Mouse (Mus musculus) inflammation-experienced regulatory T-cells, adult 6 months (primary cell): ENCODE results near the gene Fem1b. TPM values are rescaled to one million over a fixed set of nuclear protein-coding genes. Genes with fewer than 3 reads are reported as not detected.
"Not testable (repeated sequence)": the region's sequence is repeated elsewhere in the genome, so short reads cannot be mapped to it uniquely, and the experiment has no call there.

Source experiments
- ATAC-seq: one replicate; pipeline ENCODE4 v1.8.0; 2017
- polyA plus RNA-seq, 3 experiments: library from polyadenylated mRNA; unstranded; fragments of 100-300 nt; shearing (Covaris generic); gene quantifications; one replicate each; pipeline ENCODE4 v1.2.1; 2017

Gene Fem1b
- polyA plus RNA-seq = 1 to 10 TPM; 3.8 to 4.1 (median 4.1) TPM

GRCm38 (mm10) chr9:62811516-62812121 is at the start of gene Fem1b:
TSS of gene Fem1b (minus strand) at chr9:62811934.
- peak; percentile 87 for ATAC-seq

DNA sequence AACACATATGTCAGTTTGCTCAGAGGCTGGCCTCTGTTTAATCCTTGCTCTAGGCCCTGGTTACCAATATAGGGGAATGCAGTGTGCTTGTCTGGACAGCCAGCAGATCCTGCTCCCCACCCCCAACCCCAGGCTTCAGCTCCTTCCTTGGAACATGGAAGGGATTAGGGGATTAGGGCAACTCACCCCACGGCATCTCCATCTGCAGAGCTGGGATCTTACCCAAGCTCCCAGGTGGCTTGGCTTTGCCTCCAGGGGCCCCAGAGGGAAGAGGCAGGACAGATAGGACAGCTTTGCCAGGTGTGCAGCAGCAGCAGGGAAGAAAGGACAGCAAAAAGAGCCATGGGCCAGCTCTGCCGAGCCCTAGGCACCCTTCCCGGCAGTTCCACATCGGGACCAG is 49.1 kb upstream of the Fem1b start:
- ATAC-seq = no peak

DNA sequence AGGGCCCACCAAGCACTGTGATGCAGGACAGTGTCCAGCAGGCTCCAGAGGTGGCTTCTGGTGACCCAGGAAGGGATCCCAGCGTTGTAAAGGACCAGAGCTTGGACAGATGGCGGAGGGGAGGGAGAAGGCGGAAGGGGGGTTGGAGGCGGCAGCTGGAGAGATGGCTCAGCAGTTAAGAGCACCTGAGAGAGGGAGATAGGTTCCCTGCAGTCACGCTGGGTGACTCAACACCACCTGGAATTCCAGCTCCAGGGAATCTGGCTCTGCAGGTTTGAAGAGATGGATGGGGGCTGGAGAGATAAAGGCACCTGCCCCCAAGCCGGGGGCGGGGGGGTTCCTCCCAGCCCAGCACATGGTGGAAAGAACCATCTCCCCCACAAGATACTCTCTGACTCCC is 48.4 kb upstream of the Fem1b start:
- not testable (repeated sequence) for ATAC-seq

GRCm38 (mm10) chr9:62858266-62859019 is 46.7 kb upstream of the Fem1b start:
- no peak for ATAC-seq

DNA sequence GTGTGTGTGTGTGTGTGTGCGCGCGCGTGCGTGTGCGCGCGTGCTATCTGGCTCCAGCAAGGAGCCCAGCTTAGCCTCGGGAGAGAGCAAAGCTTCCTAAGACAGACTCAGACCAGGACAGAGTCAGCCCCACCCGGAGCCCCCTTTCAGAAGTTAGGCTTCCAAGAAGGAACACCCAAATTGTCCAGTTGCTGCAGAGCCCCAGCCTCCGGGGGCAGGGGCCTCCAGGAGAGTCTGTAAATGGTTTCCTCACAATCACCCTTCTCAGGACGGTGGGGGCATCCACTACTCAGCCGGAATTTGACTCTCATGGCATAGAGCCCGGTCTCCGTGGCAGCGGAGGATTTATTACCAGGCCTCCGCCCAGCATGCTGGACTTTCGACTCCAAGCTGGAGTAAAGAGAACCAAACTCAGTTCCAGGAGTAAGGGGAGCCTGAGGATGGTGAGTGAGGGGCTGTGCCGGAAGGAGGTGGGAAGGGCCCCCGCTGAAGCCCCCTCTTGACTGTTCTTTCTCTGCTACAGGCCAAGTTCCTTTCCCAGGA is 46.1 kb upstream of the Fem1b start, which contains the start of gene Calml4:
Calml4 (plus strand) TSS at position 362 of the 543 bp plus-strand sequence.
- ATAC-seq = no peak

DNA sequence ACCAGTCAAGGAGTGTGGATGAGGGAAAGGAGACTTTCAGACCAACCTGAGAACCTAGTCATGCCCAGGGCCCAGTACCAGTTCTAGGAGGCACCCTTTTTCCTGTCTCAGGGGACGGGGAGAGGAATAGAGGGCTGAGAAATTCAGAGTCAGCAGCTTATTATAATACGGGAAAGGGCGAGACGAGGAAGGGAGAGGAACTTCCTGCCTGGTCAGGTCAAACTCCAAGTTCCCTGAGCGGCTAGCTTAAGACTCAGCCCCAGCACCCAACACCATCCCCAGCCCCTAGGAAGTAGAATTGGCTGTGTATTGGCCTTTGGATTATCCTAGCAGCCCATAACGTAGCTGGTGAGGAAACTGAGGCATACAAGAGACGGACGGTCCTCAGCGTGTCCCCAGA is 45.5 kb upstream of the Fem1b start:
- ATAC-seq = no peak

DNA sequence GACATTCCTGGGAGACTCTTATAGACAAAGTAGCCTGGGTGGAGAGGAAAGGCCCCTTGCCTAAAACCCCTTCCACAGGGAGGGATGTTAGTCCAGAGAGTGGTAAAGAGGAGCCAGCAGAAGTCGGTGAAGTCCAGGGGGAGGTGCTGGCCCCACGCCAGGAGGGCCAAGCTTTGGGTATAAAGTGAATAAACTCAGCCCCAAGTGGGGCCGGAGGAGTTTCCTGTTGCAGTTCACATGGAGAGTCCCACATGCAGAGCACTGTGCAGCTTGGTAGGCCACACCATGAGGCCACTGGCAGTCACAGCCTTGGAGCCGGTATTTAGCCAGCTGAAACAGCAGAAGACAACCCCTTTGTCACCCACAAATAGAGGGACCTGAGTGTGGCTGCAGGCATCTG is 42.7 kb upstream of the Fem1b start:
- ATAC-seq = no peak

DNA sequence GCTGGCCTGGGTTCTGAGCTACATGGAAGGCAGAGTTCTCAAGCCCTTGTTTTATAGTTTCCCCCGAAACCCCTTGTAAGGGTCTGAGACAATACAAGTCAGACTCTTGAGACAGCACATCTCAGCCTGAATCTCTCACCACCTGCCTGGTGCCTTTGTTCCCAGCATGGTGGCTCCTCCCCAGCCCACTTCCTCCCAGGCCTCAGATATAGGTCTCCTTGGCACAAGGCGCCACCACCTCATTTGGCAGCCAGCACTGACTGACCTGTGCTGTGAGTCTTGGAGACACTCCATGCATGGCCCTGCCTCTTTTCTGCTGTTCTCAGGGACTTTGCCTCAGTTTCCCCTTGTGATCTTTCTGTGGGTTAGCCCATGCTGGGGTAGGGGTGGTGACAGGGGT is 39.8 kb upstream of the Fem1b start:
- ATAC-seq = no peak

DNA sequence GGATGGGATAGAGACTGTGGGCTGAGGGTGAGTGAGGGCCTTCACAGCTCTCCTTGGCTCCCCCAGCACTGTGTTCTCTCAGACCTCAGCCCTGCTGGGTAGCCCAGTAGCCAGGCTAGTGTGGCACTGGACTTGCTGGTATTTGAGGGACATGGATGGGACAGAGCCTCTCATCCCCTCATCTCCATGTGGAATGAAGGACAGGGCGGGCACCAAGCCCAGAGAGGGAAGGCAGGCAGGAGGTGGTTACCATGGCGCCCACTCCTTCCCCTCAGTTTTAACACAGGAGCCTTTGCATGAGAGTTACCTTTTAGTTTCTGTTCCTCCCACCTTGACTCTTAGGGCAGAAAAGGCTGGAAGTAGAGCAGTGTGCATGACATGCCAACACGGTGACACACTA is 36.9 kb upstream of the Fem1b start:
- no peak for ATAC-seq

DNA sequence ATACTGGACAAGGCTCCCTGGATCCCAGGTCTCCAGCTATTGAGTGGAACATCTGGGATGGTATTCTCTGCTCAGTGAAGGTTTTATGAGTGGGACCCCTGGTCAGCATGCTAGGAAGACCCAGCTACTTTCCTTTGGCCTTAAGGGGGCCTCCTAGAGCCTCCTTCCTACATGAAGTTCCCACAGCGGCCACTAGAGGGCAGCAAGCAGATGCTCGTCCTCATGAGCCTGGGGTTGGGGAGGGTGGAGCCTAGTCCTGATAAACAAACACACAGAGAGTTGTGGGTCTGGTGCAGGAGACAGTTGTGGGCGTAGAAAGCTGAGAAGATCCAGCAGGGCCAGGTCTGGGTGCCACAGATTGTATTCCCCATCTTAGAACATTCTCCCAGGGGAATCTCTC is 36.0 kb upstream of the Fem1b start:
- ATAC-seq = peak; percentile 78

GRCm38 (mm10) chr9:62844461-62844860 is 32.7 kb upstream of the Fem1b start:
- no peak for ATAC-seq

- no peak for ATAC-seq
These were observed 31.8 kb upstream of the Fem1b start for GRCm38 (mm10) chr9:62843356-62844024.

GRCm38 (mm10) chr9:62839172-62839770 is 27.5 kb upstream of the Fem1b start:
- no peak for ATAC-seq

DNA sequence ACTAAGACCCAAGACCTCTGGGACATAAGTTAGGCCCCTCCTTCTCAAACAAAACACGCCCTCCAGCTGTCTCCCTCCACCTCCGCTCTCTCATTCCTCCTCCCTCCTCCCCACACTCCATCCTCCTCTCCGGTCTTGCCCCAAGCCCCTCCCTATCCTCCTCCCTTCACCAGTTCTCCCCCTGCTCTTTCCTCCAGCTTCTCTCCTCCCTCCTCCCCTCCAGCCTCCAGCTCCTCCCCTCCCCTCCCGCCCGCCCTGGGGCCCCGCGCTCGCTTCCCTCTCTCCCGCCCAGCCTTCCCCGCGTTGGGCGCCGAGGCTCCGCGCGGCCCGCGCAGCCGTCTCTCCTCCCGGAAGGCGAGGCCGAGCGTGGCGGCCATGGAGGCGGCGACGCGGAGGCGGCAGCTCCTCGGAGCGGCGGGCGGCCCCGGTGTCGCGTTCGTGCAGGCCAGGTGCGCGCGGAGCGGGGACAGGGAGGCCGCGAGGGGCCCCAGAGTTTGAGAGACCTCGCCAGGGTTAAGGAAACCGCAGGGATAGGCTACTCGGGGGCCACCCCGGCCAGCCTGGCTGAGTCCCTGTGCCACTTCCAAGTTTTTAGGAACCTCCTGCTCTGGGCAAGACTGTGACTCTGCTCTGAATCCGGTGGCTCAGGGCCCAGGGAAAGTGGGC is 26.9 kb upstream of the Fem1b start, which contains the start of gene Cln6:
Cln6 (plus strand) TSS at position 280 of the 666 bp plus-strand sequence.
- peak; percentile 96 for ATAC-seq

DNA sequence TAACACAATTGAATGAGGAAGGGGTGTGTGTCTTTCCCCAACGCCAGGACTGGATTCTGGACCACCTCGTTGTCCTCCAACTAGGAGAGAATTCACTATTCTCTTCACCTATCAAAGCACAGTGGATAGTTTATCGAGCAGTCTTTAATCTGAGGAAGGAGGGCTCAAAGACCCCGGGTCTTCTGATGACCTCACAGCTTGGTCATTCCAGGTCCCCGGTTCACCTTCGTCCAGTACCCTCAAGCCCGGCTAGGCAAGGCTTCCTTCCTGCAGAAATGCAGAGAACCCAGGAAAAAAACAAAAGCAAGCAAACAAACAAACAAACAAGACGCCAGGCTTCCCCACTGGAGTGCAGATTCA is 26.4 kb upstream of the Fem1b start:
- no peak for ATAC-seq

DNA sequence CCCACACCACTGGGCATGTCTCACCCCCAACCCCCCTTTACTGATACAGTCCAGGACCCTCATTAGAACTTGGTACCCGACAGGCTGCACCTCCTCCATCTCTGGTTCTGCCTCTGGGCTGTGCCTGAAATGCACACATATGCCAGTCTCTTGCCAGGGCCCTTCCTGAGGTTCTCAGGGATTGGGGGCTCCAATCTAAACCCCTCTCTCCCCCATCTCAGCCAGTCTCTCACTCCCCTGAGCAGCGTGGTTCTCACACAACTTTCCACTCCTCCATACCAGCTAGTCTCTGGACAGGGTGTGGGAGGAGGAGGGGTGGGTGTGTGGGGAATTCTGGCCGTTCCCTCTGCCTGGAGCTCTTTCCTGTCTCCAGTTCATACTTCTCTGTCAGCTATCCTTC is 25.9 kb upstream of the Fem1b start:
- ATAC-seq = no peak

- no peak for ATAC-seq
These were observed 24.1 kb upstream of the Fem1b start for GRCm38 (mm10) chr9:62835705-62836446.

- no peak for ATAC-seq
These were observed 23.2 kb upstream of the Fem1b start for GRCm38 (mm10) chr9:62834906-62835305.

GRCm38 (mm10) chr9:62829877-62830276 is 18.1 kb upstream of the Fem1b start:
- ATAC-seq = no peak

DNA sequence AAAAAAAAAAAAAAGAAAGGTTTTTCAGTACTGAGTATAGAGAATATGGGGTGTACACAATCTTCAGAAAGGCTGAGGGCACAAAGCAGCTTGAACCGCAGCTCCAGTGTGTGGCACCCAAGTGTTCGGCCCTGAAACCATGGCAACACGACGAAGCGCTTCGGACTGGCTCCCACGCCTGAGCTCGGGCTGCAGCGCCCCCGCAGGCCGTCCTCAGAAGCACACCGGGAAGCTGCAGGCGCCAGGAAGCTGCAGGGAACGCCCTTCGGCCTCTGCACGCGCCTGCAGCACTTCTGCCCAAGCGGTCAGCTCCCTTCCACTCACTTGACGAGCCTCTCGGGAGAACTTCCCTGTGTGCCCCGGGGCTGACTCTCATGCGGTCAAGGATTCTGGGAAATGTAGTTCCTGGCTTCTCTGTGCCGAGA is 16.9 kb upstream of the Fem1b start:
- ATAC-seq = peak; percentile 92

DNA sequence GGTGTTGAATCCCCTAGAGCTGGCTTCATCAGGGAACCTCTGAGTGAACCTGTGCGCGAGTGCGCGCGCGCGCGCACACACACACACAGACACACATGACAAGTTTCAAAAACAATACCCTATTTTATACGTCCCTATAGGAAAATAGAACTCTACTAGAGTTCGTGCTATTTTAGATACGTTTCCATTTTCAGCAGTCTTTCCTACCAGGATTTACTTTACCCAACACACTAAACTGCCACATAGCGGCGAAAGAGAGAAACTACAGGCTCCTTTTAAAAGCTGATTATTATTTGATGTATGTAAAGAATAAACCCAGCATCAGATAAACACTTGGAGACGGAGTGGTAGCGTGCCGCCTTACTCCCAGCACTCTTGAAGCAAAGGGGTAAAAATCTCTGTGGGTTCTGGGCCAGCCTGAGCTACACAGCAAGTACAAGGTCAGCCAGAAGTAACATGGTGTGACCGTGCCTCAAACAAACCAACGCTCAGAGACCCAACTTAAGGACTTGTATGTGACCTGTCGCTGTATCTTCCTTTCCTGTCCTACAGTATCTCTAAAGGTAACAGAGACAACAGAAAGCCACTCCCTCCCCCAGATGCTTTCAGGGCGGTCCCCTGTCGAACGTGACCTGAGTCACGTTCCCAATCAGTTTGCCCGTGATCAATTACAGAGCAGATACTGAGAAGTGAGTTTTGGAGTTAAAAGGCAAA is 16.4 kb upstream of the Fem1b start:
- peak; percentile 29 for ATAC-seq
